Mouse (Mus musculus): ENCODE data around the gene Mroh9.

- no peak for TF ChIP-seq CTCF (conservative IDR thresholded peaks at IDR 0.05; ENCODE audit: insufficient read depth, insufficient read length, low read depth, low read length)
- TF ChIP-seq POLR2A (IDR thresholded peaks at IDR 0.05; ENCODE audit: low read depth, low read length) = no peak
These were observed 36.9 kb upstream of the Mroh9 start for GRCm38 (mm10) chr1:163122414-163122813.

Data from kidney, adult 2 months (tissue).